Mouse (Mus musculus): ENCODE measurements around the gene Arhgap17. TPM values are rescaled to one million over a fixed set of nuclear protein-coding genes. Genes with fewer than 3 reads are reported as not detected.

The Arhgap17 gene
- total and polyA plus RNA-seq, 3 experiments = 10.0 to 17.0 (median 14.6) TPM

GRCm38 (mm10) chr7:123377443-123378400 lies 8.0 kb upstream of the Arhgap17 start:
- peak; percentile 90 to 96 for DNase-seq
- peak; percentile 18; the same call in 1 of the 2 replicates for TF ChIP-seq CTCF (IDR thresholded peaks at IDR 0.05)
- TF ChIP-seq EP300 (IDR thresholded peaks at IDR 0.05; ENCODE audit: insufficient read depth, low read depth, low read length) = no peak
- TF ChIP-seq POLR2A (IDR thresholded peaks at IDR 0.05; ENCODE audit: insufficient read depth, low read depth, low read length) = peak; percentile 87
- H3K36me3 ChIP-seq (ENCODE audit: control insufficient read depth, insufficient read depth, low read length) = no peaks in the 10 kb centered on the region; the same call in 1 of the 2 replicates
- H3K79me2 ChIP-seq (replicated peaks; ENCODE audit: control insufficient read depth, insufficient read depth, low read length) = peaks cover 2% of the 10 kb centered on the region
- intact Hi-C loops (cut with DNase I) = loop anchor here (10.0 kb wide), 1 partner anchor 403 kb away; no protein-coding TSS in a partner anchor
- peak overlapping the region; percentile 85 for H3K9ac ChIP-seq (ENCODE audit: low read depth, low read length)
- peak overlapping the region; percentile 99 for H3K4me3 ChIP-seq
- H3K27me3 ChIP-seq (ENCODE audit: control insufficient read depth, insufficient read depth, low read length) = no peaks in the 10 kb centered on the region
- 4% methylated on average over 41 of the region's 41 CpGs for WGBS
- H3K27ac ChIP-seq = peak overlapping the region; percentile 76
- H3K4me1 ChIP-seq (ENCODE audit: control insufficient read depth, insufficient read depth, low read length) = peaks cover 1% of the 10 kb centered on the region; the same call in 1 of the 2 replicates

DNA sequence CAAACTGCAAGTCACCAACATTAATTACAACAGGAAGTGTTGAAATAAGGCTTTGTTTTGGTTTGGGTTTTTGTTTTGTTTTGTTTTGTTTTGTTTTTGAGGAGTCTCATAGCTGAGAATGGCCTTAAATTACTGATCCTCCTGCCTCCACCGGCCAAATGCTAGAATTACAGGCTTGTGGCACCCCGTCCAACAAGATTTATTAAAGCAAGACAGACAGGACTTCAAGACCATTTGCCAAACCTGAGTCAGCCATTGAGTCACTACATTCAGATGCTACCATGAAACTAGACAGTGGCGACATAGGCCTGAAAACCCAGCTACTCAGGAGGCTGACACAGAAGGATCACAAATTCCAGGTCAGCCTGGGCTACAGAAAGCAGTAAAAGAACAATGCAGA lies 1.8 kb upstream of the Arhgap17 start:
- Histone ChIP-seq H3K36me3 (ENCODE audit: control insufficient read depth, insufficient read depth, low read length) (peaks cover 5% of the 10 kb centered on the region; the same call in 1 of the 2 replicates), H3K9ac (ENCODE audit: low read depth, low read length) (no peak overlapping the region), H3K79me2 (replicated peaks; ENCODE audit: control insufficient read depth, insufficient read depth, low read length) (peaks cover 3% of the 10 kb centered on the region; the same call in 1 of the 2 replicates), H3K4me3 (no peak overlapping the region), H3K27ac (no peak overlapping the region), H3K4me1 (ENCODE audit: control insufficient read depth, insufficient read depth, low read length) (peaks cover 11% of the 10 kb centered on the region), H3K27me3 (ENCODE audit: control insufficient read depth, insufficient read depth, low read length) (no peaks in the 10 kb centered on the region)
- WGBS = 57% methylated on average over 3 of the region's 3 CpGs
- no peak for DNase-seq
- TF ChIP-seq CTCF (IDR thresholded peaks at IDR 0.05) (peak; percentile 51), POLR2A (IDR thresholded peaks at IDR 0.05; ENCODE audit: insufficient read depth, low read depth, low read length) (no peak)
- intact Hi-C loops (cut with DNase I) = loop anchor here (10.0 kb wide), 1 partner anchor 397 kb away; no protein-coding TSS in a partner anchor

GRCm38 (mm10) chr7:123370700-123371099 lies 985 bp upstream of the Arhgap17 start:
- H3K36me3 ChIP-seq (ENCODE audit: control insufficient read depth, insufficient read depth, low read length) = peaks cover 7% of the 10 kb centered on the region
- DNase-seq = no peak
- peaks cover 17% of the 10 kb centered on the region for H3K4me1 ChIP-seq (ENCODE audit: control insufficient read depth, insufficient read depth, low read length)
- H3K27ac ChIP-seq = peak overlapping the region; percentile 81
- peaks cover 3% of the 10 kb centered on the region; the same call in 1 of the 2 replicates for H3K79me2 ChIP-seq (replicated peaks; ENCODE audit: control insufficient read depth, insufficient read depth, low read length)
- H3K9ac ChIP-seq (ENCODE audit: low read depth, low read length) = peak overlapping the region; percentile 68
- peak overlapping the region; percentile 85 for H3K4me3 ChIP-seq
- intact Hi-C loops (cut with DNase I) = loop anchor here (10.0 kb wide), 1 partner anchor 396 kb away; no protein-coding TSS in a partner anchor
- H3K27me3 ChIP-seq (ENCODE audit: control insufficient read depth, insufficient read depth, low read length) = no peaks in the 10 kb centered on the region
- no peak for TF ChIP-seq EP300 (IDR thresholded peaks at IDR 0.05; ENCODE audit: insufficient read depth, low read depth, low read length)
- no peak for TF ChIP-seq CTCF (IDR thresholded peaks at IDR 0.05)
- no peak for TF ChIP-seq POLR2A (IDR thresholded peaks at IDR 0.05; ENCODE audit: insufficient read depth, low read depth, low read length)
- 65% methylated on average over 9 of the region's 9 CpGs for WGBS

DNA sequence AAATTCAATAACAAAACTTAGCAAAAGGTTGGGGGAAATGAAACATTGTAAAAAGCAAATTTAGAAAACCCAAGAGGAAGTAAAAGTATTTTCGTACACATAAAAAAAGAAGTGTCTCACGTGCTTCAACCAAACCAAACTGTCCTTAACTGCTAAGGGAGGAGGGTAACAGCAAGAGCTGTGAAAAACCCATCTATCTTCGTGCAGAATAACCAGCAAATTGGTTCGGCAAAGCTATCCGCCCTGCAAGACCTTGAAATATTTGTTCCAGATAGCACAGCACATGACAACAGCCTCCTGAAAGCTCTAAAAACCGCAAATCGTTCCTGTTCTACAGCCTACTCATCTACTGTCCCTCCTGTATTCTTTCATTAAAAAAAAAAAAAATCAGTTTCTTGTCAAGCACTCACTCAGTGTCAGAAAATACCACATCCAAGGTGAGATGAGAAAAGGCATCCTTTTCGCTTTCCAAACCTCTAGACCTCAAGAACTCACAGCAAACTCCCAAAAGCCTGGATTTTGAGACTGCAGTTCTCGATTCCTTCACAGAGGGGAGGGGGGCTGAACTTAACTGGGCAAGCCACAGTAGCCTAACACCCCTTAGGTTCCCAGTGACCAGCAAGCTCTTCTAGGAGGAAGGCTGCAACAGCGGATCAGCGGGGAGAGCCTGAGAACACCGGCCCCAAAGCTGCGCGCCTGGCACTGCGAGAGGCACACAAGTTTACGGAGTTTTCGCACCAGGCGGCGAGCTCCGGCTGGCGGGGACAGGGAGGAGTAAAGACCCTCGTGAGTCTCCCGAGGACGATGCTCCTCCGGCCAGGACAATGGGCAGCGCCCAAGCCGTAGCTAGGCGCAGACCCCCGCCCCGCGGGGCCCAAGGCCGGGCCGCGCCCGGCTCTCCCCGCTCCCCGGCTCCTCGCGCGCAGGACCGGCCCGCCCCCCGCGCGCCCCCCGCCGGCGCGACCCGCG lies 653 bp downstream of the Arhgap17 start:
- Histone ChIP-seq H3K36me3 (ENCODE audit: control insufficient read depth, insufficient read depth, low read length) (peaks cover 9% of the 10 kb centered on the region), H3K79me2 (replicated peaks; ENCODE audit: control insufficient read depth, insufficient read depth, low read length) (peaks cover 7% of the 10 kb centered on the region), H3K27ac (peak overlapping the region; percentile 81), H3K27me3 (ENCODE audit: control insufficient read depth, insufficient read depth, low read length) (no peaks in the 10 kb centered on the region), H3K4me3 (peak overlapping the region; percentile 85), H3K9ac (ENCODE audit: low read depth, low read length) (peak overlapping the region; percentile 85), H3K4me1 (ENCODE audit: control insufficient read depth, insufficient read depth, low read length) (peaks cover 27% of the 10 kb centered on the region)
- 2% methylated on average over 49 of the region's 51 CpGs for WGBS
- intact Hi-C loops (cut with DNase I) = loop anchor here (5.0 kb wide), 1 partner anchor 37 kb away; no protein-coding TSS in a partner anchor
- no peak for DNase-seq
- TF ChIP-seq POLR2A (IDR thresholded peaks at IDR 0.05; ENCODE audit: insufficient read depth, low read depth, low read length) (no peak), EP300 (IDR thresholded peaks at IDR 0.05; ENCODE audit: insufficient read depth, low read depth, low read length) (no peak), CTCF (IDR thresholded peaks at IDR 0.05) (no peak)

GRCm38 (mm10) chr7:123368187-123368586 lies 1.5 kb downstream of the Arhgap17 start:
- Histone ChIP-seq H3K36me3 (ENCODE audit: control insufficient read depth, insufficient read depth, low read length) (peaks cover 9% of the 10 kb centered on the region), H3K79me2 (replicated peaks; ENCODE audit: control insufficient read depth, insufficient read depth, low read length) (peaks cover 7% of the 10 kb centered on the region), H3K4me1 (ENCODE audit: control insufficient read depth, insufficient read depth, low read length) (peaks cover 28% of the 10 kb centered on the region), H3K4me3 (peak overlapping the region; percentile 85), H3K9ac (ENCODE audit: low read depth, low read length) (0 out of 2 replicates have a peak overlapping the region, but pooled peaks have one; percentile 11), H3K27me3 (ENCODE audit: control insufficient read depth, insufficient read depth, low read length) (no peaks in the 10 kb centered on the region), H3K27ac (peak overlapping the region; percentile 81)
- WGBS = 77% methylated on average over 2 of the region's 2 CpGs
- TF ChIP-seq EP300 (IDR thresholded peaks at IDR 0.05; ENCODE audit: insufficient read depth, low read depth, low read length) = no peak
- no peak for TF ChIP-seq CTCF (IDR thresholded peaks at IDR 0.05)
- no peak for TF ChIP-seq POLR2A (IDR thresholded peaks at IDR 0.05; ENCODE audit: insufficient read depth, low read depth, low read length)
- no peak for DNase-seq
- intact Hi-C loops (cut with DNase I) = loop anchor here (5.0 kb wide), 1 partner anchor 36 kb away; no protein-coding TSS in a partner anchor

All from heart, adult 2 months (tissue).